ENCODE assay signal across 17 mouse cellular contexts in genomic region chr11:78412861-78413260, GRCm38 (mm10). TPM values are rescaled to one million over a fixed set of nuclear protein-coding genes. Genes with fewer than 3 reads are reported as not detected.
DNase-seq lines count a peak whose midpoint lies in the region; TF ChIP-seq lines count a peak whose summit lies in the region.
"Had no signal": no experiment of that assay in that cellular context is flagged by ENCODE, and none has a peak within 500 bp of the region (broad histone marks: within the 10 kb centered on the region; RNA-seq: fewer than 3 reads in every experiment).

No protein-coding gene starts in this region.

- no peak for TF ChIP-seq CTCF in gastrocnemius, adult 2 months (IDR thresholded peaks at IDR 0.05)

- intact Hi-C loops in gastrocnemius, adult 2 months (cut with DNase I): no loop called here

- peak overlapping the region; percentile 24; the same call in 1 of the 2 replicates for H3K27ac ChIP-seq in gastrocnemius, adult 2 months
- H3K27ac ChIP-seq: embryonic facial prominence, embryonic 10.5 days; heart, embryonic 13.5 days; hindbrain, embryonic 13.5 days; neural tube, embryonic 13.5 days; stomach, embryonic 15.5 days had no signal

- H3K4me3 ChIP-seq in gastrocnemius, adult 2 months: no peak overlapping the region
- H3K4me3 ChIP-seq: embryonic facial prominence, embryonic 10.5 days; heart, embryonic 13.5 days; hindbrain, embryonic 13.5 days; neural tube, embryonic 13.5 days; stomach, embryonic 15.5 days had no signal

- DNase-seq in gastrocnemius, adult 2 months: no peak
- no peak for DNase-seq in gastrocnemius, postnatal 10 days
- DNase-seq in left cerebral cortex, adult 18-20 months (ENCODE audit: low spot score in 2 of 2): peak; percentile 15 to 20
- no peak for DNase-seq in left cerebral cortex, adult 11 months (ENCODE audit: low spot score)
- peak; percentile 48 for DNase-seq in adrenal gland, postnatal 10 days
- peak; percentile 51 to 75 for DNase-seq in adrenal gland, postnatal 36 days
- no peak for DNase-seq in heart, adult 18-20 months
- DNase-seq: midbrain, embryonic 14.5 days had no signal

RNA-seq across cellular contexts. Expression of gene Slc13a2, which starts 9.2 kb away (rescaled TPM):
- not detected for total RNA-seq in gastrocnemius, adult 2 months (2021)
- total RNA-seq in gastrocnemius, postnatal 10 days (2021): not detected
- total RNA-seq in left cerebral cortex, adult 18-20 months (2021): not detected
- total RNA-seq in adrenal gland, postnatal 10 days (2021): not detected
- not detected for total RNA-seq in adrenal gland, postnatal 36 days (2021)
- total RNA-seq in heart, adult 18-20 months (2021): not detected
- total RNA-seq: common myeloid progenitor, adult 5-6 weeks; heart, postnatal 25 days; left cerebral cortex, postnatal 10 days had no signal

RNA-seq across cellular contexts. Expression of gene Foxn1, which starts 26.5 kb away (rescaled TPM):
- not detected for total RNA-seq in gastrocnemius, adult 2 months (2021)
- not detected for total RNA-seq in gastrocnemius, postnatal 10 days (2021)
- total RNA-seq in left cerebral cortex, adult 18-20 months (2021): not detected
- under 1 TPM in 1 of 2 experiments, not detected in 1; 0.09 TPM for total RNA-seq in adrenal gland, postnatal 10 days (2021)
- under 1 TPM in 1 of 2 experiments, not detected in 1; 0.30 TPM for total RNA-seq in adrenal gland, postnatal 36 days (2021)
- not detected for total RNA-seq in heart, adult 18-20 months (2021)
- total RNA-seq: common myeloid progenitor, adult 5-6 weeks; heart, postnatal 25 days; left cerebral cortex, postnatal 10 days; megakaryocyte progenitor cell, adult 5-6 weeks had no signal

RNA-seq across cellular contexts. Expression of gene Slc46a1, which starts 52.6 kb away (rescaled TPM):
- total RNA-seq in gastrocnemius, adult 2 months (2021): 1 to 10 TPM in 1 of 2 experiments, under 1 TPM in 1; 0.77 to 1.4 TPM
- 1 to 10 TPM; 1.6 to 2.8 TPM for total RNA-seq in gastrocnemius, postnatal 10 days (2021)
- total RNA-seq in left cerebral cortex, adult 18-20 months (2021): 10 to 100 TPM; 10.5 to 13.8 TPM
- 10 to 100 TPM; 13.2 to 14.8 TPM for total RNA-seq in adrenal gland, postnatal 10 days (2021)
- total RNA-seq in adrenal gland, postnatal 36 days (2021): 10 to 100 TPM; 31.9 to 40.0 TPM
- total RNA-seq in heart, adult 18-20 months (2021): 1 to 10 TPM; 2.5 to 2.7 TPM

Comparison
In these comparisons a context has a peak if more than half of its experiments do, and no peak if none do; other contexts are left out.
1. DNase-seq: peak in left cerebral cortex, adult 18-20 months (2 of 2), adrenal gland, postnatal 10 days (single experiment) and adrenal gland, postnatal 36 days (2 of 2); none in gastrocnemius, adult 2 months (single experiment), gastrocnemius, postnatal 10 days (single experiment), left cerebral cortex, adult 11 months (single experiment) and heart, adult 18-20 months (0 of 2).